Mouse (Mus musculus): ENCODE measurements around the gene Chek2.

- TF ChIP-seq USF2 (conservative IDR thresholded peaks at IDR 0.05; ENCODE audit: low read depth, low read length) (no peak), POLR2A (IDR thresholded peaks at IDR 0.05; ENCODE audit: low read depth, low read length) (no peak), EP300 (IDR thresholded peaks at IDR 0.05; ENCODE audit: low read length) (no peak), MYC (IDR thresholded peaks at IDR 0.05; ENCODE audit: low read depth, low read length) (no peak), CTCF (conservative IDR thresholded peaks at IDR 0.05 in 1 of 2, IDR thresholded peaks at IDR 0.05 in 1 of 2; ENCODE audit: low read depth in 2 of 2, low read length in 2 of 2) (no peak)
Observed at GRCm38 (mm10) chr5:110906708-110907107, 66.9 kb downstream of the Chek2 start.

Measured in CH12.LX (cell line).